Mouse (Mus musculus): ENCODE results near the gene Taf1c. TPM values are rescaled to one million over a fixed set of nuclear protein-coding genes. Genes with fewer than 3 reads are reported as not detected.

Gene Taf1c
- polyA plus RNA-seq, 1 experiment from 2014 or later, result 14.1 TPM

Other genes starting within 250 kb of the Taf1c start
- gene Mlycd, start 210.3 kb downstream of the Taf1c start, polyA plus RNA-seq (2014; fragmentation: Nextera tagmentation; extraction: Ambion mirVana), result 9.7 and 11.5 TPM in 2 replicates
- 0.27 and 0.76 TPM in 2 replicates for gene Osgin1, start 171.1 kb downstream of the Taf1c start, polyA plus RNA-seq (2014; fragmentation: Nextera tagmentation; extraction: Ambion mirVana)
- 11.5 and 11.8 TPM in 2 replicates for gene Necab2, start 158.5 kb downstream of the Taf1c start, polyA plus RNA-seq (2014; fragmentation: Nextera tagmentation; extraction: Ambion mirVana)
- gene Slc38a8, start 103.5 kb downstream of the Taf1c start, polyA plus RNA-seq (2014; fragmentation: Nextera tagmentation; extraction: Ambion mirVana), result not detected in 2 replicates
- 97.5 and 105 TPM in 2 replicates for gene Mbtps1, start 46.5 kb downstream of the Taf1c start, polyA plus RNA-seq (2014; fragmentation: Nextera tagmentation; extraction: Ambion mirVana)
- 74.4 and 87.6 TPM in 2 replicates for gene Hsdl1, start 30.0 kb downstream of the Taf1c start, polyA plus RNA-seq (2014; fragmentation: Nextera tagmentation; extraction: Ambion mirVana)
- not detected in 2 replicates for gene Dnaaf1, start 30.0 kb downstream of the Taf1c start, polyA plus RNA-seq (2014; fragmentation: Nextera tagmentation; extraction: Ambion mirVana)
- gene Adad2, start 7.5 kb upstream of the Taf1c start, polyA plus RNA-seq (2014; fragmentation: Nextera tagmentation; extraction: Ambion mirVana), result 0.12 TPM in 1 of 2 replicates, not detected in the other
- gene Kcng4, start 30.5 kb upstream of the Taf1c start, polyA plus RNA-seq (2014; fragmentation: Nextera tagmentation; extraction: Ambion mirVana), result 0.32 and 0.42 TPM in 2 replicates
- gene Wfdc1, start 61.1 kb upstream of the Taf1c start, polyA plus RNA-seq (2014; fragmentation: Nextera tagmentation; extraction: Ambion mirVana), result 1.7 and 1.9 TPM in 2 replicates
- gene Atp2c2, start 94.8 kb upstream of the Taf1c start, polyA plus RNA-seq (2014; fragmentation: Nextera tagmentation; extraction: Ambion mirVana), result 0.61 and 1.0 TPM in 2 replicates
- 10.3 and 11.1 TPM in 2 replicates for gene Tldc1, start 173.2 kb upstream of the Taf1c start, polyA plus RNA-seq (2014; fragmentation: Nextera tagmentation; extraction: Ambion mirVana)
- 574 and 631 TPM in 2 replicates for gene Cotl1, start 235.3 kb upstream of the Taf1c start, polyA plus RNA-seq (2014; fragmentation: Nextera tagmentation; extraction: Ambion mirVana)

All from neural tube, embryonic 11.5 days (tissue).